In genomic region chr1:67117778-67118177, GRCm38 (mm10) we compare ENCODE assay signal across 23 mouse cellular contexts. TPM values are rescaled to one million over a fixed set of nuclear protein-coding genes. Genes with fewer than 3 reads are reported as not detected.
"Had no signal": no experiment of that assay in that cellular context is flagged by ENCODE, and none has a peak within 500 bp of the region (broad histone marks: within the 10 kb centered on the region; RNA-seq: fewer than 3 reads in every experiment).

No protein-coding gene starts in this region.

- H3K4me3 ChIP-seq: lung, embryonic 15.5 days; megakaryocyte, embryonic 14.5 days; midbrain, embryonic 13.5 days; midbrain, embryonic 15.5 days; myocyte; neural tube, embryonic 13.5 days; neural tube, embryonic 15.5 days; stomach, embryonic 15.5 days had no signal

- H3K4me1 ChIP-seq: lung, embryonic 15.5 days; megakaryocyte, embryonic 14.5 days; midbrain, embryonic 13.5 days; midbrain, embryonic 15.5 days; neural tube, embryonic 13.5 days; neural tube, embryonic 15.5 days; stomach, embryonic 15.5 days had no signal

- H3K36me3 ChIP-seq: lung, embryonic 15.5 days; midbrain, embryonic 13.5 days; midbrain, embryonic 15.5 days; neural tube, embryonic 13.5 days; neural tube, embryonic 15.5 days; stomach, embryonic 15.5 days had no signal

- H3K4me2 ChIP-seq: lung, embryonic 15.5 days; midbrain, embryonic 11.5 days; midbrain, embryonic 13.5 days; midbrain, embryonic 15.5 days; neural tube, embryonic 13.5 days; neural tube, embryonic 15.5 days; stomach, embryonic 15.5 days had no signal

- H3K27ac ChIP-seq: lung, embryonic 15.5 days; macrophage; midbrain, embryonic 13.5 days; midbrain, embryonic 15.5 days; neural tube, embryonic 13.5 days; neural tube, embryonic 15.5 days; stomach, embryonic 15.5 days; stomach, postnatal 0 days had no signal

- H3K9ac ChIP-seq: lung, embryonic 15.5 days; midbrain, embryonic 13.5 days; midbrain, embryonic 15.5 days; neural tube, embryonic 13.5 days; neural tube, embryonic 15.5 days; stomach, embryonic 15.5 days had no signal

- DNase-seq: lung, adult 2 months; lung, postnatal 14 days; lung, postnatal 36 days; retina, postnatal 1 day; right cerebral cortex, adult 18-20 months; right cerebral cortex, postnatal 25 days; right cerebral cortex, postnatal 4 days; thymus, adult 2 months; thymus, postnatal 25 days; thymus, postnatal 4 days had no signal

- H3K27me3 ChIP-seq: lung, embryonic 15.5 days; megakaryocyte, embryonic 14.5 days; midbrain, embryonic 13.5 days; midbrain, embryonic 15.5 days; neural tube, embryonic 13.5 days; neural tube, embryonic 15.5 days; stomach, embryonic 15.5 days had no signal

- ATAC-seq: lung, postnatal 0 days; midbrain, embryonic 13.5 days; midbrain, embryonic 15.5 days had no signal

- H3K9me3 ChIP-seq: lung, embryonic 15.5 days; megakaryocyte, embryonic 14.5 days; midbrain, embryonic 13.5 days; midbrain, embryonic 15.5 days; neural tube, embryonic 13.5 days; neural tube, embryonic 15.5 days; stomach, embryonic 15.5 days had no signal

RNA-seq across cellular contexts. Expression of gene Cps1, which starts 5.0 kb away (rescaled TPM):
- total RNA-seq: megakaryocyte progenitor cell, adult 5-6 weeks had no signal
- polyA plus RNA-seq: macrophage had no signal
